Mouse (Mus musculus): ENCODE measurements at regions not wholly inside any gene's neighbourhood (a gene's known extent, or its start where the extent isn't known, plus 50 kb on each side); places are given as distances from the start of the nearest gene placed in this dataset.

GRCm38 (mm10) chr14:46067102-46067801 lies 312.0 kb upstream of the Gm15217 start:
- TF ChIP-seq POLR2A (IDR thresholded peaks at IDR 0.05; ENCODE audit: low read depth, low read length) (no peak), CTCF (IDR thresholded peaks at IDR 0.05; ENCODE audit: extremely low read depth, insufficient read depth, insufficient read length, insufficient replicate concordance) (no peak)
